Mouse (Mus musculus): ENCODE measurements around the gene Tgfbr2. TPM values are rescaled to one million over a fixed set of nuclear protein-coding genes. Genes with fewer than 3 reads are reported as not detected.
"Not testable (repeated sequence)": the region's sequence is repeated elsewhere in the genome, so short reads cannot be mapped to it uniquely, and the experiment has no call there.

The Tgfbr2 gene
- polyA plus RNA-seq, 1 experiment from 2014 or later: 8.3 TPM

DNA sequence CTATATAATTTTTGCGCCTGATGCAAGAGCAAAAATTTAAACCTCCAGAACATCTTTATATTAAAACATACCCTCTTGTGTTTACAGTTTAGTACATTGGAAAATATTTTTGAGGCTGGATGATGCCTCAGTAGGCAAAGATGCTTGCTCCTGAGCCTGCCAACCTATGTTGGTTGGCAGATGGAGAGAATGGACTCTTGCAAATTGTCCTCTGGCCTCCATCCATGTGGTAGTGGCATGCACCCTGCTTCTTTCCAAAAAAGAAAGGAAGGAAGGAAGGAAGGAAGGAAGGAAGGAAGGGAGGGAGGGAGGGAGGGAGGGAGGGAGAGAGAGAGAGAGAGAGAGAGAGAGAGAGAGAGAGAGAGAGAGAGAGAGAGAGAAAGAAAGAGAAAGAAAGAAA lies 103.6 kb downstream of the Tgfbr2 start:
- WGBS: 95% methylated on average over 1 of the region's 1 CpGs
- not testable (repeated sequence) for DNase-seq (ENCODE audit: low spot score); H3K27me3 ChIP-seq (ENCODE audit: insufficient read depth, poor library complexity, severe bottlenecking); H3K9me3 ChIP-seq; H3K27ac ChIP-seq; H3K4me3 ChIP-seq; H3K36me3 ChIP-seq; H3K4me1 ChIP-seq (replicated peaks)

DNA sequence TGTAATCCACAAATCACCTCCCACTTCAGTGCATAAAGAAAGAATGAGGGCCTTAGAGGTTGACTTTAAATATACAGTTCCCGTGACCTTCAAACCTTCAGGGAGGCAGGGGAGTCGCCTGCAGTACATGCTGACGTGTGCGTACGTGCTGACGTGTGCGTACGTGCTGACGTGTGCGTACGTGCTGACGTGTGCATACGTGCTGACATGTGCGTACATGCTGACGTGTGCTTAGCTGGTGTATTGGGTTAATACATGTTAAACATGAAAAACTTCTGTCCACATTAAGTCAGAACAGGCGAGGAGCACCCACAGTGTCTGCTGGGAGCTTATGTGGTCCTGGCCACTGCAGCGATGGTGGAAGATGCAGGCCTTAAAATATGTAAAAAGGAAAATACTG lies 110.4 kb downstream of the Tgfbr2 start:
- no peak overlapping the region for H3K27ac ChIP-seq
- H3K4me1 ChIP-seq (replicated peaks): no peaks in the 10 kb centered on the region; the same call in 1 of the 2 replicates
- 95% methylated on average over 17 of the region's 17 CpGs for WGBS
- no peaks in the 10 kb centered on the region for H3K27me3 ChIP-seq (ENCODE audit: insufficient read depth, poor library complexity, severe bottlenecking)
- H3K4me3 ChIP-seq: no peak overlapping the region
- no peaks in the 10 kb centered on the region for H3K36me3 ChIP-seq
- no peaks in the 10 kb centered on the region for H3K9me3 ChIP-seq
- DNase-seq (ENCODE audit: low spot score): no peak

DNA sequence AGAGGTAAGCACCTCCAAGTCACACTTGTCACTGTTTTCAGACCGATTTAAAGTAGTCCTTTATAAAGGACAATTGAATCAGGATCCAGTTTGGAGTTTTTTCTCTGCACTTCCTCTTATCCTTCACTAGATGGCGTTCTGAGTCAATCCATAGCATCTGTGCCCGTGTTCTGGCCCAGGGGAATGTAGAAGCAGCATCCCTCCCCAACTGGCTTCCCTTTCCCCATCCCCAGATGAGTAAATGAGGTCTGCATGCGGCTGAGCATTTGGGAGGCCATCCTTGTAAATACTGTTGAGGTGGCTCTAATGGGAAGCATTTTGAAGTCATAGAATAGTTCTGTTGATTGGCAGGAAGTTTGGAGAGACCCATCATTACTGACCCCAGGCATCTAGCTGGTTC lies 114.5 kb downstream of the Tgfbr2 start:
- WGBS: 15% methylated on average over 4 of the region's 4 CpGs
- peak; percentile 11 for DNase-seq (ENCODE audit: low spot score)
- H3K4me3 ChIP-seq: no peak overlapping the region
- no peaks in the 10 kb centered on the region for H3K27me3 ChIP-seq (ENCODE audit: insufficient read depth, poor library complexity, severe bottlenecking)
- no peaks in the 10 kb centered on the region; the same call in 1 of the 2 replicates for H3K4me1 ChIP-seq (replicated peaks)
- H3K27ac ChIP-seq: no peak overlapping the region
- H3K36me3 ChIP-seq: no peaks in the 10 kb centered on the region
- no peaks in the 10 kb centered on the region for H3K9me3 ChIP-seq

DNA sequence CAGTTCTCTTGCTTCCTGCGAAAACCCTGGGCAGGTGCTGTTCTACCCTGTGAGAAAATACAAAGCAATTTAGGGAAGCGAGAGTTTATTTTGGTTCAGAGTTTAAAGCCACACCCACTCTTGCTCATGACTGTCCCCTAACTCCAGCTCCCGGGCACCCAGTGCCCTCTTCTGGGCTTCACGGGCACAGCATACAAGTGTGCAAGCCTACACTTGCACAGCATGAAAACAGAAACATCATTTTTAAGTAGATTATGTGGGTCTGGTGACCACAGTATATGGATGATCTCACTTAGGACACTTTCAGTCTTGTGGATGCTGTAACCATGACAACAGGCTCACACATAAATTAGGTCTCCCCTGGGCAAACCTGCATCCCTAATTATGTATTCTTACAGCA lies 116.0 kb downstream of the Tgfbr2 start:
- Histone ChIP-seq H3K36me3 (no peaks in the 10 kb centered on the region), H3K9me3 (no peaks in the 10 kb centered on the region), H3K27ac (no peak overlapping the region), H3K4me3 (no peak overlapping the region), H3K4me1 (replicated peaks) (no peaks in the 10 kb centered on the region; the same call in 1 of the 2 replicates), H3K27me3 (ENCODE audit: insufficient read depth, poor library complexity, severe bottlenecking) (no peaks in the 10 kb centered on the region)
- WGBS: 76% methylated on average over 4 of the region's 4 CpGs
- DNase-seq (ENCODE audit: low spot score): no peak

DNA sequence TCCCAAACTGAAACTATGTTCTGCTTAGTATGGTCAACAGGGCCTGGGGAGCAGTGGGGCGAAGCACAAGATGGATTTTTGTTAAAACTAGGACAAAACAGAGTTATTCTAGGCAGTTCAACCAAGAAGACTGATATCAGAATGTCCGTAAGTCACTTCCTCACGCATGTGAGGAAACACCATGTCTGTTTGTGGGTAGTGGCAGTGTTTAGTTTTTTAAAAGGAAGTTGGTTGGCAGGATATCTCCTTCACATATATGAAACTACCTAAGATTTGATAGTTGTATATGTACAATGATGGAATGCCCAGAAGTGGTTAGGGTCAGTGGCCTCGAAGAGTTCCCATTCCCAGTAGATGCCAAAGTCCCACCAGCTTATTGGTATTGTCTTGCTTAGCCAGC lies 116.7 kb downstream of the Tgfbr2 start:
- DNase-seq (ENCODE audit: low spot score): no peak
- 91% methylated on average over 4 of the region's 4 CpGs for WGBS
- no peaks in the 10 kb centered on the region for H3K4me1 ChIP-seq (replicated peaks)

DNA sequence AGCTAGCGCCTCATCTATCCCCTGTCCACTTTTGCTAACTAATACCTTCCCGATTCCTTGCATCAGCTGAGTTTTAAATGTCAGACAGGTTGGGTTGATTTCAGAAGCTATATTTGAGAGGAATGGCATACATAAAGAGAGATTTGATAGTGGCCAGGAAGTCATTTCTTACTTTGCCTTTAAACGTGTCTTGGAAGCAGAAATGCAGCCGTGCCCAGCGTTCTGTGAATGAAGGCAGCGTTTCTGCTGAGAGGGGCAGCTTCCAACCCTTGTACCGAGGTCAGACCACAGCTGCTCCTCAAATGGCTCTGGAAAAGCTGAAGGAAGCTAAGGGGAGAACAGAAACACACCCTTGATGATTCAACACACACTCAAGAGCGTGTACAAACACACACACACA lies 121.2 kb downstream of the Tgfbr2 start:
- no peaks in the 10 kb centered on the region for H3K9me3 ChIP-seq
- H3K27me3 ChIP-seq (ENCODE audit: insufficient read depth, poor library complexity, severe bottlenecking): no peaks in the 10 kb centered on the region
- no peak for DNase-seq (ENCODE audit: low spot score)
- no peak overlapping the region for H3K27ac ChIP-seq
- 86% methylated on average over 8 of the region's 8 CpGs for WGBS
- no peaks in the 10 kb centered on the region for H3K4me1 ChIP-seq (replicated peaks)
- H3K36me3 ChIP-seq: no peaks in the 10 kb centered on the region
- H3K4me3 ChIP-seq: no peak overlapping the region

More for the DNA sequence above, 116.7 kb downstream of the Tgfbr2 start:
- H3K36me3 ChIP-seq: no peaks in the 10 kb centered on the region
- H3K27me3 ChIP-seq (ENCODE audit: insufficient read depth, poor library complexity, severe bottlenecking): no peaks in the 10 kb centered on the region
- no peak overlapping the region for H3K4me3 ChIP-seq
- H3K27ac ChIP-seq: no peak overlapping the region
- no peaks in the 10 kb centered on the region for H3K9me3 ChIP-seq

DNA sequence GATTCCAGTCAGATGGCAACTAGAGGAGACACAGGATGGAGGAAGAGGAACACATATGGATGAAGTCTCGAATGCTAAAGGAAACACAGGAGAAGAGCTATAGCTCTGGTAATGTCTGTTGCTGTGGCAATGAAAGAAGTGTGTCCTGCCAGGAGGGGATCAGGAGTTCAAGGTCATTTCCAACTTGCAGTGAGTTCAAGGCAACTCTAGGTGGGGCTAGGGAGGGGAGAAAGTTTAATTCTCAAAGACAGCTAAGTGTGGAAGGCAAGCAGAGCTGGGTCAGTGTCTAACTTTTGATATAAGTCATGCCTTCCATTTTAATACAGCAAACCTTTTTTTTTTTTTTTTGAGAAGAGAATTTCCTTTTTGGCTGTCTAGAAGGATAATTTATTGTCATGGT lies 125.2 kb downstream of the Tgfbr2 start:
- Histone ChIP-seq H3K4me1 (replicated peaks) (no peaks in the 10 kb centered on the region), H3K9me3 (no peaks in the 10 kb centered on the region), H3K27me3 (ENCODE audit: insufficient read depth, poor library complexity, severe bottlenecking) (no peaks in the 10 kb centered on the region), H3K27ac (no peak overlapping the region), H3K4me3 (no peak overlapping the region), H3K36me3 (no peaks in the 10 kb centered on the region)
- WGBS: 87% methylated on average over 1 of the region's 1 CpGs
- no peak for DNase-seq (ENCODE audit: low spot score)

DNA sequence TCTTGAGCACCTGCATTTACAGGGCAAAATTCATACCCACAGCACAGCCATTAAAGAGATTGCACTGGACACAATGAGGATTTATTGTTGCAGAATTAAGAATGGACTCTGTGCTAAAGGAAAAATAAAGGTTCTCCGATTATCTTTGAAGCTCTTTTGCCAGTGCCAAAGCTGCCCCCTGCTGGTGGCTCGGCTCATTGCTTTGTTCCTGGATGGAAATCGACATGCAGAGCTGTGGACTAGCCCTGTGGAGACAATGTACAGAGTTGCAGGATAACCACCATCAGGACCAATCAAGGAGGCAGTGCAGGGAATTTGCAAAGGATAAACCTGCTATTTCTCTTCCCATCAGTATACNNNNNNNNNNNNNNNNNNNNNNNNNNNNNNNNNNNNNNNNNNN lies 133.4 kb downstream of the Tgfbr2 start:
- no peaks in the 10 kb centered on the region for H3K4me1 ChIP-seq (replicated peaks)
- DNase-seq (ENCODE audit: low spot score): peak; percentile 79
- no peaks in the 10 kb centered on the region for H3K27me3 ChIP-seq (ENCODE audit: insufficient read depth, poor library complexity, severe bottlenecking)
- no peak overlapping the region for H3K27ac ChIP-seq
- no peaks in the 10 kb centered on the region for H3K36me3 ChIP-seq
- WGBS: 25% methylated on average over 3 of the region's 3 CpGs
- no peaks in the 10 kb centered on the region for H3K9me3 ChIP-seq
- H3K4me3 ChIP-seq: no peak overlapping the region

DNA sequence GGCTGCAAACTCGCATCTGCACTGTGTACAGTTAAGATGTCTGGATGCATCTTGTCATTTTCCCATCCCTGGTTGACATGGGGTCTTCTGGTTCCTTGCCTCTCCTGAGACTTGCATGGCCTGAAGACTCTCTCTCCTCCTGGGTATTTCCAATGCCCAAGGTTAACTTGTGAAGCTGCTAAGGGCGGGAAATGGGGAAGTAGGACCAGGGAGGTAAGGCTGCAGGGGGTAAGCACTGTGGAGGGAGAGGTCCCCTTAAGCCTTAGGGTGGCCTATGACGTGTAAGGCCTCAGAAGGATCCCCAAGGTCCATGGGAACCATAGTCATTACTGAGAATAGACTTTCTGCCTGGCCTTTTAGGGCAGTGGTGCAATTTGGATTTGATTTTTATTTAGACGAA lies 133.8 kb downstream of the Tgfbr2 start:
- H3K4me1 ChIP-seq (replicated peaks): no peaks in the 10 kb centered on the region
- whole genome bisulfite sequencing: 72% methylated on average over 4 of the region's 4 CpGs
- no peak overlapping the region for H3K4me3 ChIP-seq
- no peak for DNase-seq (ENCODE audit: low spot score)
- no peaks in the 10 kb centered on the region for H3K9me3 ChIP-seq
- H3K36me3 ChIP-seq: no peaks in the 10 kb centered on the region
- H3K27ac ChIP-seq: no peak overlapping the region
- H3K27me3 ChIP-seq (ENCODE audit: insufficient read depth, poor library complexity, severe bottlenecking): no peaks in the 10 kb centered on the region

DNA sequence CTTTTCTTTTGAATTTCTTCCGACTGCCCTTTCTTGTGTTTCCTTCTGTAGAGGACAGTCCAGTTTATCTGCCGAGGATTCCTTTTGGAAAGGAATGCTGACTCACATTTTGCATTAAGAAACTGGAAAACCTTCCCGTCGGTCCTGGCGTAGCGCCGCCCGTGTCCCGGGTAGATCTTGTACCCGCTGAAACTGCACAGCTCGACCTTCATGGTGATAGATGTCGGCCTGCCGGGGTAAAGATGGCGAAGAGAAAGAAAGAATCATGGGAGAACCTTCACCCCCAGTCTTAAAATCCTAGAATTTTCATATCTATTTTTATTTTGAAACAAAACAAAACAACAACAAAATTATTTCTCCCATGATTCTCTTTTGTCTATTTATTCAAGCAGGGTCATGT lies 134.3 kb downstream of the Tgfbr2 start:
- DNase-seq (ENCODE audit: low spot score); H3K9me3 ChIP-seq; H3K4me3 ChIP-seq; H3K27me3 ChIP-seq (ENCODE audit: insufficient read depth, poor library complexity, severe bottlenecking); H3K27ac ChIP-seq; H3K4me1 ChIP-seq (replicated peaks); H3K36me3 ChIP-seq: not testable (repeated sequence)
- WGBS: 95% methylated on average over 14 of the region's 14 CpGs

DNA sequence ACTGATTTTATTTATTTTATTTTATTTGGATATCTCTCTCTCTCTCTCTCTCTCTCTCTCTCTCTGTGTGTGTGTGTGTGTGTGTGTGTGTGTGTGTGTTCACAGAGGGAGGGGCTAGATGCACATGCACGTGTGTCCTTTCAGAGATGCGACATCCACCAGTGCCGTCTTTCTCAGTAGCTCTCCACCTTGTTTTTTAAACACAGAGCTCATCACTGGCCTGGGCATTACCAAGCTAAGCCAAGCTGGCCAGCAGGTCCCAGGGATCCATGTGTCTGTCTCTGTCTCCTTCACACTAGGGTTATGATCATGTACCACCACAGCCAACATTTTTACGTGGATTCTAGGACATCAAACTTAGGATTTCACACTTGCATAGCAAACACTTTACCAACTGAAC lies 135.2 kb downstream of the Tgfbr2 start:
- Histone ChIP-seq H3K4me3 (no peak overlapping the region), H3K27me3 (ENCODE audit: insufficient read depth, poor library complexity, severe bottlenecking) (no peaks in the 10 kb centered on the region), H3K9me3 (no peaks in the 10 kb centered on the region), H3K4me1 (replicated peaks) (no peaks in the 10 kb centered on the region), H3K36me3 (no peaks in the 10 kb centered on the region), H3K27ac (no peak overlapping the region)
- 92% methylated on average over 4 of the region's 4 CpGs for WGBS
- no peak for DNase-seq (ENCODE audit: low spot score)

DNA sequence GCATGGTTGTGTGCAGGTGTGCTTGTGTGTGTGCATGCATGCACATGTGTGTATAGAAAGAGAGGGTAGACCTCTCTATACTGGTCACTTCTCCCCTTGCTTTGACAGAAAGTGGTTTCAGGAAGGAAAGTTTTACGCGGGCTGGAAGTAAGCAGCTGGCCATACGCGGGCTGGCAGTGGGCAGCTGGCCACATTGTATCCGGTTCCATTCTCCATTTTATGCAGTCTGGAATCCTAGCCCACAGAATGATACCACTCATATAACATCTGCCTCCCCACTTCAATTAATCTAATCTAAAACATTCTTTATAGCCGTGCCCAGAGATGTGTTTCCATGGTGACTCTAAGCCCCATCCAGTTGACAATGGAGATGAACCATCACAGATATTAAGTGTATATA lies 136.9 kb downstream of the Tgfbr2 start:
- Histone ChIP-seq H3K27ac (no peak overlapping the region), H3K27me3 (ENCODE audit: insufficient read depth, poor library complexity, severe bottlenecking) (no peaks in the 10 kb centered on the region), H3K4me1 (replicated peaks) (no peaks in the 10 kb centered on the region), H3K9me3 (no peaks in the 10 kb centered on the region), H3K4me3 (no peak overlapping the region), H3K36me3 (no peaks in the 10 kb centered on the region)
- 91% methylated on average over 6 of the region's 6 CpGs for WGBS
- no peak for DNase-seq (ENCODE audit: low spot score)
